In the genomic region with DNA sequence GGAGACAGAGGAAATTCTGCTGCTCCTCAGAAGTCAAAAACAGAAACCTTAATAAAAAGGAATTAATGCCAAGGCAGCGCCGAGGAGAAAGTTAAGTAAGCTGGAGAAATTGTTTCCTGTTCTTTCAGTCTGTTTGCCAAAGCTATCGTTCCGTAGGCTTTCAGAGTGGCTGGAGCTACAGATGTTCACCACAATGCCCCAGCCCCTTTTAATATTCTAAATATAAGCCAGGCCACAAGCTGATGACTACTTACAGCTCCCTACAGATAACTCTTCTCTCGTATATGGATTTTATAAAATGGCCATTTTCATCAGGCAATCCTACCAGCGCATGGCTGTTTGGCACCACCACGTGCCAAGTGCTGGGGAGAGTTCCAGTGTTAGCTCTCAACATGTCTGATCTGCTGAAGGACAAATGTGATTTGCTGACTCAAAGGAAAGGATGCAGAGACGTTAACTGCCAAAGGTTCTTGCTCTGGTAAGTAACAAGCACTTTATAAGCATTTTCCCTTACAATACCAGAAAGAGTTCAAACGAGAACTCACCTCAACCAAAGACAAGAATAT, we compare ENCODE assay signal across 15 mouse cellular contexts.
DNase-seq lines count a peak whose midpoint lies in the region; ATAC-seq lines count a peak whose summit lies in the region.
"Had no signal": no experiment of that assay in that cellular context is flagged by ENCODE, and none has a peak within 500 bp of the region (broad histone marks: within the 10 kb centered on the region; RNA-seq: fewer than 3 reads in every experiment).

No protein-coding gene starts in this region.

- 0 out of 2 replicates have a peak overlapping the region, but pooled peaks have one; percentile 7 for H3K4me2 ChIP-seq in limb, embryonic 13.5 days (replicated peaks)
- H3K4me2 ChIP-seq in embryonic facial prominence, embryonic 13.5 days, result 0 out of 2 replicates have a peak overlapping the region, but pooled peaks have one; percentile 4
- no peak overlapping the region for H3K4me2 ChIP-seq in midbrain, embryonic 16.5 days (ENCODE audit: low read length)
- H3K4me2 ChIP-seq: intestine, embryonic 15.5 days; kidney, embryonic 15.5 days; midbrain, embryonic 11.5 days had no signal

- no peaks in the 10 kb centered on the region for H3K36me3 ChIP-seq in limb, embryonic 13.5 days
- no peaks in the 10 kb centered on the region for H3K36me3 ChIP-seq in limb, embryonic 10.5 days
- H3K36me3 ChIP-seq in embryonic facial prominence, embryonic 13.5 days, result 0 out of 2 replicates have a peak, but pooled peaks cover under 1% of the 10 kb centered on the region
- no peaks in the 10 kb centered on the region for H3K36me3 ChIP-seq in midbrain, embryonic 16.5 days (ENCODE audit: control insufficient read depth, insufficient read depth, low read length)
- H3K36me3 ChIP-seq: intestine, embryonic 15.5 days; kidney, embryonic 15.5 days had no signal

- no peak overlapping the region for H3K9ac ChIP-seq in limb, embryonic 13.5 days
- no peak overlapping the region for H3K9ac ChIP-seq in embryonic facial prominence, embryonic 13.5 days
- H3K9ac ChIP-seq in midbrain, embryonic 16.5 days (ENCODE audit: low read depth, low read length), result no peak overlapping the region
- H3K9ac ChIP-seq: intestine, embryonic 15.5 days; kidney, embryonic 15.5 days had no signal

- H3K4me1 ChIP-seq in limb, embryonic 13.5 days, result peaks cover 29% of the 10 kb centered on the region
- peaks cover 21% of the 10 kb centered on the region for H3K4me1 ChIP-seq in limb, embryonic 10.5 days
- peaks cover 16% of the 10 kb centered on the region for H3K4me1 ChIP-seq in embryonic facial prominence, embryonic 13.5 days
- H3K4me1 ChIP-seq in midbrain, embryonic 16.5 days (ENCODE audit: control insufficient read depth, insufficient read depth, low read length), result no peaks in the 10 kb centered on the region
- H3K4me1 ChIP-seq: kidney, embryonic 15.5 days had no signal

- H3K4me3 ChIP-seq in limb, embryonic 13.5 days, result no peak overlapping the region
- no peak overlapping the region for H3K4me3 ChIP-seq in limb, embryonic 10.5 days
- H3K4me3 ChIP-seq in embryonic facial prominence, embryonic 13.5 days, result no peak overlapping the region
- H3K4me3 ChIP-seq in midbrain, embryonic 16.5 days (ENCODE audit: low read depth, low read length), result no peak overlapping the region
- H3K4me3 ChIP-seq: intestine, embryonic 15.5 days; kidney, embryonic 15.5 days; left cerebral cortex, adult 2 months had no signal

- H3K9me3 ChIP-seq in limb, embryonic 13.5 days, result no peaks in the 10 kb centered on the region
- H3K9me3 ChIP-seq in limb, embryonic 10.5 days (replicated peaks), result no peaks in the 10 kb centered on the region
- H3K9me3 ChIP-seq in embryonic facial prominence, embryonic 13.5 days, result no peaks in the 10 kb centered on the region
- H3K9me3 ChIP-seq in midbrain, embryonic 16.5 days (replicated peaks; ENCODE audit: control insufficient read depth, low read length, poor library complexity, severe bottlenecking), result no peaks in the 10 kb centered on the region
- H3K9me3 ChIP-seq: intestine, embryonic 15.5 days; kidney, embryonic 15.5 days had no signal

- no peaks in the 10 kb centered on the region for H3K27me3 ChIP-seq in limb, embryonic 13.5 days
- no peaks in the 10 kb centered on the region for H3K27me3 ChIP-seq in limb, embryonic 10.5 days (ENCODE audit: low read depth, poor library complexity, severe bottlenecking)
- H3K27me3 ChIP-seq in embryonic facial prominence, embryonic 13.5 days, result no peaks in the 10 kb centered on the region
- no peaks in the 10 kb centered on the region for H3K27me3 ChIP-seq in midbrain, embryonic 16.5 days (ENCODE audit: control insufficient read depth, insufficient read depth, low read depth, low read length)
- H3K27me3 ChIP-seq: intestine, embryonic 15.5 days; kidney, embryonic 15.5 days had no signal

- H3K27ac ChIP-seq in limb, embryonic 13.5 days, result peak overlapping the region; percentile 44; the same call in 1 of the 2 replicates
- no peak overlapping the region for H3K27ac ChIP-seq in limb, embryonic 10.5 days
- H3K27ac ChIP-seq in embryonic facial prominence, embryonic 13.5 days, result 0 out of 2 replicates have a peak overlapping the region, but pooled peaks have one; percentile 3
- no peak overlapping the region for H3K27ac ChIP-seq in midbrain, embryonic 16.5 days (ENCODE audit: low read length)
- H3K27ac ChIP-seq: intestine, embryonic 15.5 days; kidney, embryonic 15.5 days; left cerebral cortex, adult 2 months had no signal

- WGBS in limb, embryonic 13.5 days, result 37% methylated on average over 9 of the region's 9 CpGs
- 84% methylated on average over 9 of the region's 9 CpGs for WGBS in limb, embryonic 10.5 days
- WGBS in embryonic facial prominence, embryonic 13.5 days, result 48% methylated on average over 9 of the region's 9 CpGs
- 68% methylated on average over 9 of the region's 9 CpGs for WGBS in midbrain, embryonic 16.5 days

- intact Hi-C loops in heart, postnatal 25 days (cut with DNase I), result no loop called here

- DNase-seq in heart, adult 11 months, result peak; percentile 83
- DNase-seq in heart, postnatal 25 days (ENCODE audit: low spot score), result no peak
- DNase-seq in limb, embryonic 10.5 days (ENCODE audit: low spot score), result no peak
- DNase-seq in heart, postnatal 4 days, result peak; percentile 25
- DNase-seq: cerebellum, adult 11 months; gastrocnemius, postnatal 36 days; liver; lung, adult 2 months had no signal

- peak; percentile 44; the same call in 1 of the 2 replicates for ATAC-seq in limb, embryonic 13.5 days (ENCODE audit: low FRiP score, low read depth)
- ATAC-seq in embryonic facial prominence, embryonic 13.5 days (ENCODE audit: insufficient number of reproducible peaks, insufficient read depth, low FRiP score, low TSS enrichment, low read depth), result no peak
- no peak for ATAC-seq in midbrain, embryonic 16.5 days
- ATAC-seq: intestine, embryonic 15.5 days had no signal

Comparison
In these comparisons a context has a peak if more than half of its experiments do, and no peak if none do; other contexts are left out.
1. DNase-seq: peak in heart, adult 11 months (single experiment) and heart, postnatal 4 days (single experiment); none in heart, postnatal 25 days (single experiment) and limb, embryonic 10.5 days (single experiment).
2. H3K27ac ChIP-seq: peak in limb, embryonic 13.5 days (single experiment) and embryonic facial prominence, embryonic 13.5 days (single experiment); none in limb, embryonic 10.5 days (single experiment) and midbrain, embryonic 16.5 days (single experiment).